Mouse (Mus musculus) bone marrow, adult 2 months (tissue): ENCODE measurements around the gene Hoxa4.

ENCODE experiments used
- CTCF ChIP-seq: fragments of 200-500 bp; IDR thresholded peaks from 2 replicates; pipeline ENCODE4 v1.5.1; 2011; ENCODE audit warnings: low read length, control low read depth; ENCODE audit not compliant: control insufficient read depth, insufficient read depth
- POLR2A ChIP-seq: fragments of 200-500 bp; IDR thresholded peaks from 2 replicates; pipeline ENCODE4 v1.6.1; 2011; ENCODE audit warnings: low read depth, mild to moderate bottlenecking, control low read depth, low read length, borderline replicate concordance; ENCODE audit not compliant: control insufficient read depth

GRCm38 (mm10) chr6:52202362-52203120, 11.0 kb upstream of the Hoxa4 start:
- TF ChIP-seq CTCF (no peak), POLR2A (no peak)
